Mouse (Mus musculus) heart, postnatal 0 days (tissue): ENCODE results near the gene Insl3.

Source experiments
- CTCF ChIP-seq: IDR thresholded peaks from 2 replicates; pipeline ENCODE4 v1.5.1; 2016; ENCODE audit warnings: antibody characterized with exemption, control low read depth, low read depth
- EP300 ChIP-seq: IDR thresholded peaks from 2 replicates; pipeline ENCODE4 v1.6.1; 2016; ENCODE audit warnings: antibody characterized with exemption, low read depth

- no peak for TF ChIP-seq CTCF
- TF ChIP-seq EP300: no peak
Measured at GRCm38 (mm10) chr8:71670198-71670597, 18.8 kb upstream of the Insl3 start.
